Mouse (Mus musculus) kidney, adult 10 weeks (tissue): ENCODE measurements around the gene Vma21. TPM values are rescaled to one million over a fixed set of nuclear protein-coding genes. Genes with fewer than 3 reads are reported as not detected.

Experiments
- polyA plus RNA-seq: library from polyadenylated mRNA; stranded (reverse); fragments of 350-450 nt; fragmentation: Illumina TruSeq; extraction: RNeasy Lipid Tissue Mini Kit (QIAGEN cat#74804); gene quantifications from one replicate; pipeline ENCODE4 v1.2.3, GENCODE M21; 2014; ENCODE audit warnings: low read depth, low replicate concordance

The Vma21 gene
- polyA plus RNA-seq, result 121 TPM

DNA sequence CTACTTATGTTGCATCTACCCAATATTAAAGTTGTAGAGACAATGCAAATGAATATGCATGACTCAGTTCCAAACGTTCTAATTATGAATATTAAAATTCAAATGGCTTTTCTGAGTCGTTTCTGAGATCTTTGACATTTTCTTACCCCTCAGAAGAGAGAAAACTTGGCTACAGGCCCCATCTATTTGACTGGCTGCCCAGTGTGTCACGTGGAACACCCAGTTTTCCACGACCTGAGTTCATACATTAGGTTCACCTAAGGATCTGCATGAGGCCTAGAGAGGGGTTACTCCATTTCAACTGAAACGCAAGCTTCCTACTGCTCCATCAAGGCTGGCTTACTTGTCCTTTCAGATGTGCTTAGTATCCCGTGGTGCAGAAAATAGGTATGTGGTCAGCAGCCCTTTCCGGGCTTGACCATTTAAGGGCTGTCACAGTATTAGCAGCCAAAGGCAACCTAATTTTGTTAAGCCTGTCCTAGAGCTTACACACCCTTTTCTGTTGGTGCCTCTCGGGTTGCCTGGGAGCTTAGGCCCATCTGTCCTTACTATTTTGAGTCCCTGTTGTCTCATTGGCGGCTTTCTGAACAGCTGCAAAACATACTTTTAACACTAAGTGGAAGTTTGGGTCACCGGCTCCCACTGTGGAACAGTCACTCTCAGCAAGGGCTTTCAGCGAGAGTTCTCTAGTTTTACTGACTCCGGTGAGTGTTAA, at the start of gene Vma21:
Vma21 (plus strand) TSS at position 294 of the 715 bp plus-strand sequence.

Other genes with a start within 250 kb of the Vma21 start
- gene Gpr50, start 152.3 kb upstream of the Vma21 start, polyA plus RNA-seq, result not detected
- 0.24 TPM for gene Gm1141, start 105.1 kb downstream of the Vma21 start, polyA plus RNA-seq
- 0.97 TPM for gene Prrg3, start 146.7 kb downstream of the Vma21 start, polyA plus RNA-seq
- not detected for gene Fate1, start 157.1 kb downstream of the Vma21 start, polyA plus RNA-seq
- gene Cnga2, start 175.9 kb downstream of the Vma21 start, polyA plus RNA-seq, result not detected